Mouse (Mus musculus) cortical plate, adult 2 months (tissue): ENCODE measurements around the gene Lsp1.

Experiments used
- CTCF ChIP-seq: fragments of 200-500 bp; IDR thresholded peaks from 2 replicates; pipeline ENCODE4 v1.5.1; 2011; ENCODE audit warnings: mild to moderate bottlenecking, control low read depth, low read length; ENCODE audit not compliant: insufficient read depth; ENCODE audit errors: extremely low read depth
- POLR2A ChIP-seq: fragments of 200-500 bp; IDR thresholded peaks from 2 replicates; pipeline ENCODE4 v1.6.1; 2011; ENCODE audit warnings: mild to moderate bottlenecking, low read length, control low read depth; ENCODE audit not compliant: insufficient read depth; ENCODE audit errors: extremely low read depth

DNA sequence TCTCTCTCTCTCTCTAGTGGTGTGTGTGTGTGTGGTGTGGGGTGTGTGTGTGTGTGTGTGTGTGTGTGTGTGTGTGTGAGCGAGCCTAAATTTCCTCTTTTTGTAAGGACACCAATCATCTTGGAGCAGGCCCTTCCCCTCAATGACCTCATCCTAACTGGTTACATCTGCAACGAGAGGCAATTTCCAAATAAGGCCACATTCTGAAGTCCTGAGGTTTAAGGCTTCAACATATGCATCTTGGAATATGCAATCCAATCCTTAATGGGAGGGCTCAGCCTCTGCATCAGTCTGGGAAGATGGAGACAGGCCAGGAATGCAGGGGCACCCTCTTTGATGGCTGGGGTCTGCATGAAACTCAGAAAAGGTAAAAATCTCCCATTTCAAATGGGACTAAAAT, 2.6 kb upstream of the Lsp1 start:
- no peak for TF ChIP-seq CTCF
- no peak for TF ChIP-seq POLR2A
